Mouse (Mus musculus): Measurements from ENCODE around the gene Sgms1.

- TF ChIP-seq POLR2A (IDR thresholded peaks at IDR 0.05; ENCODE audit: low read depth, low read length): no peak
- TF ChIP-seq CTCF (conservative IDR thresholded peaks at IDR 0.05; ENCODE audit: insufficient read depth, insufficient read length, low read depth, low read length): no peak
Observed at GRCm38 (mm10) chr19:32087736-32088470, 301.6 kb downstream of the Sgms1 start.
